Mouse (Mus musculus) forebrain, embryonic 11.5 days (tissue): Measurements from ENCODE around the gene Acadvl. TPM values are rescaled to one million over a fixed set of nuclear protein-coding genes. Genes with fewer than 3 reads are reported as not detected.
A peak's percentile ranks its signal among the peaks of the same experiment; 100 is the strongest.

Experiments
- ATAC-seq: fragments of 200-750 bp; cut with Nextera tagmentation; replicated peaks from 2 replicates; pipeline ENCODE4 v1.8.0; 2017; ENCODE audit warnings: moderate TSS enrichment; ENCODE audit not compliant: low FRiP score
- DNase-seq: peaks from one replicate; pipeline ENCODE4 v3.0.0-alpha.2; 2017; ENCODE audit warnings: low spot score
- H3K27ac ChIP-seq: fragments of 300-500 bp; sonication (generic); 2 replicates; pipeline ENCODE4 v1.5.1; 2014; ENCODE audit warnings: low read depth, low read length
- H3K27me3 ChIP-seq: fragments of 300-500 bp; sonication (generic); 2 replicates; pipeline ENCODE4 v1.6.1; 2014; ENCODE audit warnings: mild to moderate bottlenecking, low read length, mixed read lengths; ENCODE audit not compliant: control insufficient read depth, insufficient read depth
- H3K36me3 ChIP-seq: fragments of 300-500 bp; sonication (generic); 2 replicates; pipeline ENCODE4 v1.6.1; 2014; ENCODE audit warnings: mild to moderate bottlenecking, low read length, moderate library complexity, mixed read lengths; ENCODE audit not compliant: control insufficient read depth, insufficient read depth
- H3K4me1 ChIP-seq: fragments of 300-500 bp; sonication (generic); replicated peaks from 2 replicates; pipeline ENCODE4 v1.6.1; 2014; ENCODE audit warnings: low read length, mixed read lengths; ENCODE audit not compliant: control insufficient read depth, insufficient read depth
- H3K4me2 ChIP-seq: fragments of 300-500 bp; sonication (generic); 2 replicates; pipeline ENCODE4 v1.6.1; 2014; ENCODE audit warnings: low read depth, mild to moderate bottlenecking, low read length, moderate library complexity, mixed read lengths; ENCODE audit not compliant: severe bottlenecking
- H3K4me3 ChIP-seq: fragments of 300-500 bp; sonication (generic); 2 replicates; pipeline ENCODE4 v1.5.1; 2014; ENCODE audit warnings: low read depth, low read length
- H3K9ac ChIP-seq: fragments of 300-500 bp; sonication (generic); 2 replicates; pipeline ENCODE4 v1.6.1; 2014; ENCODE audit warnings: low read length
- H3K9me3 ChIP-seq: fragments of 300-500 bp; sonication (generic); 2 replicates; pipeline ENCODE4 v1.6.1; 2016; ENCODE audit warnings: low read length, mixed read lengths; ENCODE audit not compliant: control insufficient read depth
- WGBS: fragments of 180-500 bp; shearing (Covaris S2); extraction: QIAGEN DNeasy Blood & Tissue Kit; methylation state at CpG from one replicate; pipeline ENCODE4 v1.1.7; 2014; 5-methylcytosine and 5-hydroxymethylcytosine counted together
- polyA plus RNA-seq: library from polyadenylated mRNA; unstranded; fragments of >200 nt; fragmentation: Nextera tagmentation; extraction: Ambion mirVana; gene quantifications from 2 replicates; pipeline ENCODE4 v1.2.1, GENCODE M21; 2014

Acadvl gene
- polyA plus RNA-seq, 1 experiment from 2014 or later = 44.0 TPM

DNA sequence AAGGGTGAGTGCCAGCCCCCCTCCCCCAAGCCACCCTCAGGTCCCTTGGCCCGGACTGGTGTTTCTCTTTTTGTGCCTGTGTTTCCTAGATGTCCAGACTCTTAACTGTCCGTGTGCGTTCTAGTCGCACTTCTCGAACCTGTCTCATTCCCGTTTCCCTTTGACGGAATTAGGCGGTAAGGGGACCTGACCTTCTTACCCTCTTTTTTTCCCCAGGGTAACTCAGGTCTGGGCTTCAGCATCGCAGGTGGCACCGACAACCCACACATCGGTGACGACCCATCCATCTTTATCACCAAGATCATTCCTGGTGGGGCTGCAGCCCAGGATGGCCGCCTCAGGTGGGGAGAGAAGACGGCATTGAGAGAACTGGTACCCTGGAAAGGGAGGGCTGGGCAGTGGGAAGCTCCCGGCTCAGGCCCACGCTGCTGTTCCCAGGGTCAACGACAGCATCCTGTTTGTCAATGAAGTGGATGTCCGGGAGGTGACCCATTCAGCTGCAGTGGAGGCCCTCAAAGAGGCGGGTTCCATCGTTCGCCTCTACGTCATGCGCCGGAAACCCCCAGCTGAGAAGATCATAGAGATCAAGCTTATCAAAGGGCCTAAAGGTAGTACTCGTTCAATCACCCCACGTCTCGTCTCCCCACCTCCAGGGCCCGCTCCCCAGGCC, 15.6 kb upstream of the Acadvl start:
- peaks cover 32% of the 10 kb centered on the region for H3K4me1 ChIP-seq
- H3K9ac ChIP-seq = peak overlapping the region; percentile 49
- H3K27me3 ChIP-seq = no peaks in the 10 kb centered on the region
- peaks cover 8% of the 10 kb centered on the region for H3K36me3 ChIP-seq
- peak overlapping the region; percentile 51; the same call in 1 of the 2 replicates for H3K4me2 ChIP-seq
- H3K27ac ChIP-seq = peak overlapping the region; percentile 83; the same call in 1 of the 2 replicates
- H3K4me3 ChIP-seq = no peak overlapping the region
- DNase-seq (no peak), ATAC-seq (no peak)
- no peaks in the 10 kb centered on the region for H3K9me3 ChIP-seq
- WGBS = 93% methylated on average over 28 of the region's 28 CpGs

DNA sequence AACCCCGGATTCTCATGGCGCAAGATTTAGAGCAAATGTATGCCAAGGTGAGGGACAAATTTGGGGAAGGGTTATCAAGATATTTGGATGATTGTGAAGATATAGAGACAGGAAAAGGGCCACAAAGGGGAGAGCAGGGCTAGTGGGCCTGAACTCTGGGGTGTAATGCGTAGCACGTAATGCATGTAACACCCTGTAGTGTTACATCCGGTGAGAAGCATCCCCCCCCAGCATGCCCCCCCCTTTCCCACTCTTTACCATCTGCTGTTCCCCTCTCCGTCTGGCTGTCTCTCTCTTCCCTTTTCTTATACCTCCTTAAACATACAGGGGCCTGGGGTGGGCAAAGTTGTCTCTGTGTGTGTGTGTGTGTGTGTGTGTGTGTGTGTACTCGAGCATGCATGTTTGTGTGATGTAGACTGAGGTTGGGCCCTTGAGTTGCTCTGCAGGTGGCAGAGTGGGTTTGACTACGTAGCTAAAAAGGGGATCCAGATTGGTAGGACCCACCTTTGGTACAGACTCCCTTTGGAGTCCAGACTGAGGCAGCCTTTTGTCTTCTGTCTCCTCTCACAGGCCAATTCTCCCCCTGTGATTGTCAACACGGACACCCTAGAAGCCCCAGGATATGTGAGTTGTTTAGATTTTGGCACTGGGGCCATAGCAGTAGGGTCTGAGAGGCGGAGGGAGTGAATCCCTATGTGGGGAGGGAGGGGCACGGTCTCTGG, 14.8 kb upstream of the Acadvl start:
- Histone ChIP-seq H3K36me3 (peaks cover 8% of the 10 kb centered on the region), H3K4me3 (peak overlapping the region; percentile 14), H3K4me2 (peak overlapping the region; percentile 51), H3K9ac (peak overlapping the region; percentile 49), H3K27me3 (no peaks in the 10 kb centered on the region), H3K4me1 (peaks cover 34% of the 10 kb centered on the region), H3K27ac (peak overlapping the region; percentile 83), H3K9me3 (no peaks in the 10 kb centered on the region)
- DNase-seq (peak; percentile 69), ATAC-seq (peak; percentile 38)
- 34% methylated on average over 11 of the region's 11 CpGs for WGBS

DNA sequence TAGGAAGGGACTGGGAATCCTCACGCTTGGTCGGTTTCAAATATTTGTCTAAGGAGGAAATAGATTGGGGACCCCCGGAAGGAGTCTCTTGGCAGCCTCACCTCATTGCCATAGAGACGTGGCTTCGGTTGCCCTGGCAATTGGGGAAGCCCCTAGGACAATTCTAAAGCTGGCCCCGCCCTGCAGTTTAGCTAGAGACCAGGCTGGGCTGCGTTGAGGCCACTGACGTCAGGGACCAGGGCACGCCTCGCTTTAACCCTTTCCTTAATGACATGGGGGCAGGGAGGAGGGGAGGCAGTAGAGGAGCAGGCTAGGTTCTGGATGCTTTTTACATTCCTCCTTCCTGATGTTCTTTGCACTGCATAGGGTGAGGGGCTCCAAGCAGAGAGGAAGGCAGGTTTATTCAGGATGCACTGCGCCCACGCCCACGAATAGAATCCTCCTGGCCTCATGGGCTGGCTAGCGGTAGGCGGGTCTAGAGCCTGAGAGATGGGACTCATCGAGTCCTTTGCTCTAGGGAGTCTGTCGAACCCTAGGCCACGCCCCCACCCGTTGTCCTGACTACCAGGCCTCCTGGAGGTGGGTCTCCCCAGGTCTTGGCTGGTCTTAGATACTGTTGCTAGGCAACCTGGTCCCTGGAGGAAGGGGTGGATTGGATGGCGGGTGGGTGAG, 14.1 kb upstream of the Acadvl start:
- peak overlapping the region; percentile 14 for H3K4me3 ChIP-seq
- H3K9ac ChIP-seq = no peak overlapping the region
- H3K27me3 ChIP-seq = no peaks in the 10 kb centered on the region
- H3K4me1 ChIP-seq = peaks cover 36% of the 10 kb centered on the region
- WGBS = under 1% methylated on average over 20 of the region's 20 CpGs
- H3K27ac ChIP-seq = peak overlapping the region; percentile 83
- peak; percentile 98 for DNase-seq
- peaks cover 8% of the 10 kb centered on the region for H3K36me3 ChIP-seq
- H3K4me2 ChIP-seq = peak overlapping the region; percentile 51
- no peaks in the 10 kb centered on the region for H3K9me3 ChIP-seq
- peak; percentile 93 for ATAC-seq

DNA sequence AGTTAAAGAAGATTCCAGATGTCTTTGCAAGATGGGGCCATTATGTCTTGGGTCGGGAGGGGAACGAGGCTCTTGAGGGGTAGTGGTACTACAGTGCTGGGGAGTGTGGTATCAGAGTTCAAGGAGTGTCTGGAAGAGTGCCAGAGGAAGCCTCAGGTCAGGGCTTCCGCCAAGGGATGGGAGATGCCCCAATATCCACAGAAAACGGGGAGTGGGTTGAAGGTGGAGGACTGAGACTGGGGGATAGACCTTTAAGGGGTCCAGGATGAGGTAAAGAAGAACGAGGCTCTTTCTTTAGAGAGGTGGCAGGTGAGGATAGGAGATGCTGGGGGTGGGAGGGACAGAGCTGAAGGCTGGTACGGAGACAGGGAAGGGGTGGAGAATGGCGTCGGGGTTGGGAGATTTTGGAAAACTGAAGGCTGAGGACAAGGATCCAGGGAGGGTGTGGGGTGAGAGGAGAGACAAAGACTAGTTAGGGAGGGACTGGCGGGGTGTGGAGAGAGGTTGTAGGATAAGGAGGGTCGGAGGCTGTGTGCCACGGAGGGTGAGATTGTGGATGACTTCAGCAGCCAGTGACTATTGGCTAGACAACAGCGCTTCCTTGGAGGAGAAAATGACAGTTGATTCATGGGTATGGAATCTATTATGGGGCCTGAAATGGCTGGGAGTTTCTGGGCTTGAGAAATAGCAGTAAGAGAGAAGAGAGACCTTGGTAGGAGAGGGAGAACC, 13.4 kb upstream of the Acadvl start:
- Histone ChIP-seq H3K9me3 (no peaks in the 10 kb centered on the region), H3K27me3 (no peaks in the 10 kb centered on the region), H3K4me1 (peaks cover 39% of the 10 kb centered on the region), H3K4me3 (peak overlapping the region; percentile 14), H3K4me2 (peak overlapping the region; percentile 51), H3K9ac (peak overlapping the region; percentile 42), H3K27ac (peak overlapping the region; percentile 83), H3K36me3 (peaks cover 8% of the 10 kb centered on the region)
- ATAC-seq = no peak
- 25% methylated on average over 12 of the region's 12 CpGs for WGBS
- no peak for DNase-seq

DNA sequence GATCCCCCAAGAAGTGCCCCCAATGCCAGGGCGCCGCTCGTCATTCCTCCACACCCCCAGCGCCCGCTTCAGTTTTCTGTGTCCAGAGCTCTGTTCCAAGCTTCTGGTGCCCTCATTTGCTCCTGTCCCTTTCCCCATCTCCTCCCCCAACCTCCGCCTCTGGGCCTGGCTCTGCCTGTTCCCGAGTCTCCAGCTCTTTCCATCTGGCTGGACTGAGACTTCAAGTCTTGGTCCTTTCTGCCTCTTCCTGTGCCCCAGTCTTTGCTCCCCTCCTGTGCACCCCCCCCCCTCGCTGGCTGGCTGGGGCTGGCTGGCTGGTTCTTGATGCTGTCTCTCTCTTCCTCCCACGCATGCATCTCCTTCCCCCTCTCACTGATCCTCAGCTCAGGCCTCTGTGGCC, 12.2 kb upstream of the Acadvl start:
- Histone ChIP-seq H3K4me1 (peaks cover 42% of the 10 kb centered on the region), H3K27ac (0 out of 2 replicates have a peak overlapping the region, but pooled peaks have one; percentile 0), H3K27me3 (no peaks in the 10 kb centered on the region), H3K9me3 (no peaks in the 10 kb centered on the region), H3K9ac (peak overlapping the region; percentile 44), H3K4me2 (peak overlapping the region; percentile 55), H3K36me3 (peaks cover 8% of the 10 kb centered on the region), H3K4me3 (peak overlapping the region; percentile 2; the same call in 1 of the 2 replicates)
- no peak for ATAC-seq
- no peak for DNase-seq
- WGBS = 34% methylated on average over 9 of the region's 9 CpGs

DNA sequence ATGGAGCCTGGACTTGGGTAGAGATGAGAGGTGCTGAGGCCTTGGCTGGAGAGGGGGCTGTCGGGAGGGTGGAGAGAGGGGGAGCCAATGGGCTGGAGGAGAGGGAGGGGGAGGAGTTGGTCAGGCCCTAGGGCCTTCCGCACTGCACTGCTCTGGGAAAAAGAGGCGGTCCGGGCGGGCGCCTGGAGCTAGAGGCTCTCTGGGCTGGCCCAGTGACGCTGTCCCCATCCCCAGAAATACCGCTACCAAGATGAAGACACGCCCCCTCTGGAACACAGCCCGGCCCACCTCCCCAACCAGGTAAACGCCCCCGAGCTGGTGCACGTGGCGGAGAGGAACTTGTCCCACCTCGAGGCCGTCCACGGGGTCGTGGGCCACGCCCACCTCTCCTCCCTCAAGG, 11.5 kb upstream of the Acadvl start:
- peak overlapping the region; percentile 0 for H3K27ac ChIP-seq
- H3K4me1 ChIP-seq = peaks cover 47% of the 10 kb centered on the region
- DNase-seq = peak; percentile 83
- H3K9me3 ChIP-seq = no peaks in the 10 kb centered on the region
- ATAC-seq = peak; percentile 51
- no peaks in the 10 kb centered on the region for H3K27me3 ChIP-seq
- peaks cover 6% of the 10 kb centered on the region for H3K36me3 ChIP-seq
- H3K4me3 ChIP-seq = peak overlapping the region; percentile 24
- H3K4me2 ChIP-seq = peak overlapping the region; percentile 55
- H3K9ac ChIP-seq = peak overlapping the region; percentile 44
- WGBS = 2% methylated on average over 19 of the region's 19 CpGs

DNA sequence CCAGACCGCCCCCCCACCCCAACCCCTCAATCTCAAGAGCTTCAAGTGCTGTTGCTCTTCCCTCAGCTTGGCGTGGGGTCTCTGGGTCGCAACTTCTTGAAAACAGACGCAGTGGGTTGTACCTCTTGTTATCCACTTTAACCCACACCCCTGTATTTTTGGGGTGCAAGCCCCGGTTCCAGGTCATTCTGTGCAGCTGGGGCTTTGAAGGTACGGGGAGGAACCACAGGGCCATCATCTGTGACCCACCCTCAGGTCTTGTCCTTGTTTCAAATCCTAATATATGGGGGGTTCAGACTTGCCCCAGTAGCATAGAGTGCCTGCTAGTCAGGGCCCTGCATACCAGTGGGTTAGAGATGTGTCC, 8.9 kb upstream of the Acadvl start:
- H3K36me3 ChIP-seq = no peaks in the 10 kb centered on the region
- DNase-seq (no peak), ATAC-seq (no peak)
- H3K27me3 ChIP-seq = no peaks in the 10 kb centered on the region
- peak overlapping the region; percentile 46; the same call in 1 of the 2 replicates for H3K27ac ChIP-seq
- peak overlapping the region; percentile 54 for H3K4me2 ChIP-seq
- 12% methylated on average over 6 of the region's 6 CpGs for WGBS
- peak overlapping the region; percentile 37 for H3K4me3 ChIP-seq
- H3K9ac ChIP-seq = peak overlapping the region; percentile 57
- H3K4me1 ChIP-seq = peaks cover 57% of the 10 kb centered on the region
- H3K9me3 ChIP-seq = no peaks in the 10 kb centered on the region
